Mouse (Mus musculus) intestine, postnatal 0 days (tissue): Measurements from ENCODE around the gene Fbxl15. TPM values are rescaled to one million over a fixed set of nuclear protein-coding genes. Genes with fewer than 3 reads are reported as not detected.

ENCODE experiments used
- ATAC-seq: fragments of 200-750 bp; cut with Nextera tagmentation; 2 replicates; pipeline ENCODE4 v1.8.0; 2017; ENCODE audit warnings: mild to moderate bottlenecking, moderate TSS enrichment, moderate library complexity
- H3K27ac ChIP-seq: fragments of 300-500 bp; sonication (generic); 2 replicates; pipeline ENCODE4 v1.5.1; 2014; ENCODE audit warnings: mild to moderate bottlenecking, low read depth, low read length, moderate library complexity
- H3K27me3 ChIP-seq: fragments of 300-500 bp; sonication (generic); replicated peaks from 2 replicates; pipeline ENCODE4 v1.6.1; 2014; ENCODE audit warnings: low read length, mixed read lengths; ENCODE audit not compliant: control insufficient read depth, insufficient read depth
- H3K36me3 ChIP-seq: fragments of 300-500 bp; sonication (generic); 2 replicates; pipeline ENCODE4 v1.6.1; 2014; ENCODE audit warnings: mild to moderate bottlenecking, moderate library complexity; ENCODE audit not compliant: control insufficient read depth, insufficient read depth
- H3K4me1 ChIP-seq: fragments of 300-500 bp; sonication (generic); replicated peaks from 2 replicates; pipeline ENCODE4 v1.6.1; 2014; ENCODE audit warnings: antibody characterized with exemption, low read length, mixed read lengths; ENCODE audit not compliant: control insufficient read depth, insufficient read depth
- H3K4me2 ChIP-seq: fragments of 300-500 bp; sonication (generic); replicated peaks from 2 replicates; pipeline ENCODE4 v1.6.1; 2014; ENCODE audit warnings: low read depth, mild to moderate bottlenecking, moderate library complexity
- H3K4me3 ChIP-seq: fragments of 300-500 bp; sonication (generic); 2 replicates; pipeline ENCODE4 v1.5.1; 2014; ENCODE audit warnings: low read depth, low read length
- H3K9ac ChIP-seq: fragments of 300-500 bp; sonication (generic); 2 replicates; pipeline ENCODE4 v1.6.1; 2014; ENCODE audit warnings: mild to moderate bottlenecking, low read depth, low read length
- H3K9me3 ChIP-seq: fragments of 300-500 bp; sonication (generic); 2 replicates; pipeline ENCODE4 v1.6.1; 2016; ENCODE audit warnings: mixed run types; ENCODE audit not compliant: control insufficient read depth
- CTCF ChIP-seq: sonication (generic); IDR thresholded peaks from 2 replicates; pipeline ENCODE4 v1.5.1; 2016; ENCODE audit warnings: low read depth, mild to moderate bottlenecking, control low read depth, antibody characterized with exemption, moderate library complexity
- WGBS: fragments of 180-500 bp; shearing (Covaris S2); extraction: QIAGEN DNeasy Blood & Tissue Kit; methylation state at CpG from one replicate; pipeline ENCODE4 v1.1.7; 2014; 5-methylcytosine and 5-hydroxymethylcytosine counted together
- polyA plus RNA-seq: library from polyadenylated mRNA; unstranded; fragments of >200 nt; fragmentation: Nextera tagmentation; extraction: Ambion mirVana; gene quantifications from 2 replicates; pipeline ENCODE4 v1.2.1, GENCODE M21; 2015

The Fbxl15 gene
- polyA plus RNA-seq, 1 experiment from 2014 or later: 22.0 TPM

DNA sequence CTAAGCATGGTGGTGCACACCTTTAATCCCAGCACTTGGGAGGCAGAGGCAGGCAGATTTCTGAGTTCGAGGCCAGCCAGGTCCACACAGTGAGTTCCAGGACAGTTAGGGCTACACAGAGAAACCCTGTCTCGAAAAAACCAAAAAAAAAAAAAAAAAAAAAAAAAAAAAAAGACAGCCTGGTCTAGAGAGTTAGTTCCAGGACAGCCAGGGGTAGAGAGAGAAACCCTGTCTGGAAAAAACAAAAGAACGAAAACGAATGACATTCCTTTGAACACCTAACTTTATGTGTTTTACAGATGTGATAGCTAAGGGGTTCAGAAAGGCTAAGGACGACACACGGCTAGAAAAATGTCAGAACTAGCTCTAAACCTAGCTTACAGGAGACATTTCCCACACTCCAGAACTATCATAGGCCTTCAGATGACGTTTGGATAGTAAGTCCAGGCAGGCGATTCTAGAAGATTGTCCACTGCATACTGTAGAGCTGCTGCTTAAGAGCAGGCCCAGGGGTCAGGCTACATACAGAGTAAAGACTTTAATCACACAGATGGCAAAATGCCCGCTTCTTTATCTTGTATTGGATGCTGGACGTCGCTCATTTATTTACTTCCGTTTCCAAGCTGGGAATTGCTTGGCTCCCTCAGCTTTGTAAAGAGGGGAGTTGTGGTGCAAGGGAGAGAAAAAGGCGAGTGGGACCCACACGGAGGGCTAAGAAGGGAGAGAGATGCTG lies 20.1 kb downstream of the Fbxl15 start:
- no peak for ATAC-seq
- H3K4me2 ChIP-seq: peak overlapping the region; percentile 98
- H3K9me3 ChIP-seq: no peaks in the 10 kb centered on the region
- peak overlapping the region; percentile 62 for H3K9ac ChIP-seq
- H3K27ac ChIP-seq: peak overlapping the region; percentile 51; the same call in 1 of the 2 replicates
- 28% methylated on average over 14 of the region's 14 CpGs for whole genome bisulfite sequencing
- no peaks in the 10 kb centered on the region; the same call in 1 of the 2 replicates for H3K36me3 ChIP-seq
- no peaks in the 10 kb centered on the region for H3K4me1 ChIP-seq
- TF ChIP-seq CTCF: no peak
- no peaks in the 10 kb centered on the region for H3K27me3 ChIP-seq
- peak overlapping the region; percentile 56 for H3K4me3 ChIP-seq

DNA sequence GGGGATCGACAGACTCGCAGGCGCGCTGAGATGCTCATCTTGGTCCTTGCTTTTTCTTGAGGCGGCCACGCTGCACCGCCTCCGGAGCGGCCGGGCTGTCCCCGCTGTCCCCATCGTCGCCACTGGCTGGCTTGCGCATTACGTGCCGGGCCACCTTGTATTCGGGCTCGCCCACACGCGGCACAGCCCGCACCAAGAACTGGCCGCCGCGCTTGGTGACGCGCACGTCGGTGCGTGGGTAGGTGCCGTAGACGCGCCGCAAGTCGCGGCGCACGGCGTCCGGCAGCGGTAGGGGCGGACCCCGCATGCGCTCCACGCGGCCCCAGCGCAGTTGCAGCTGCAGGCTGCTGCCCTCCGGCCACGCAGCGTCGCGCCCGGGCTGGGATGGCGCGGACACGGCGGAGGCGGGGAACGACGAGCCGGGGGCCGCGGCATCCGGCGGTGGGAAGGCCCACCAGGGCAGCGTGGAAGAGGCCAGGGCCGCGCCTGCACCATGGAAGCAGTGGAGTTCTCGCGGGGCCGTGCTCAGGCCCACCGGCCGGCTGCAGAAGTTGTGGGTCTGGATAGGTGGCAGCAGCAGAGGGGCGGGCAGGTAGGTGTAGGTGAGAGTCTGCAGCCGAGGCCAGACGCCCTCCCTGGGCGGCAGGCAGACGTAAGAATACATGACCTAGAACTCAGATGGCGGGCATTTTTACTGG lies 20.9 kb downstream of the Fbxl15 start:
- ATAC-seq: peak; percentile 63
- Histone ChIP-seq H3K36me3 (no peaks in the 10 kb centered on the region; the same call in 1 of the 2 replicates), H3K4me1 (no peaks in the 10 kb centered on the region), H3K27me3 (no peaks in the 10 kb centered on the region), H3K4me3 (peak overlapping the region; percentile 56), H3K4me2 (peak overlapping the region; percentile 98), H3K9me3 (no peaks in the 10 kb centered on the region), H3K27ac (peak overlapping the region; percentile 51; the same call in 1 of the 2 replicates), H3K9ac (peak overlapping the region; percentile 62)
- WGBS: under 1% methylated on average over 73 of the region's 78 CpGs
- peak; percentile 17; the same call in 1 of the 2 replicates for TF ChIP-seq CTCF

DNA sequence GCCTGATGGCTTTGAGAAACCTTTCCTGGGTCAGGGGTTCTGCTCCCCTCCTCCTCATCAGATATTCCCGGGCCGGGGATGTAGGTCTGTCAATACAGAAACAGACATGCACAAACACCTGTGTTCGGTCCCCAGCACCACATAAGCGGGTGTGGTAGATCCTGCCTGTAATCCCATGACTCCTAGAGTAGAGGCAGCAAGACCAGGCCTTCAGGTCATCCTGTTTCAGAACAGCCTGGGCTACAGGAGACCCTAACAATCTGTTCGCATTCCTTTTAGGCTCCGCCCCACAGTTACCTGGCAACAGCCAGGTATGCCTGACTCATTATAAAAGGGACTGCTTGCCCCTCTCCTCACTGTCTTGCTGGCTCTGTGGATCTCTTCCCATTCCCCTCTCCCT lies 21.6 kb downstream of the Fbxl15 start:
- H3K9ac ChIP-seq: no peak overlapping the region
- H3K27me3 ChIP-seq: no peaks in the 10 kb centered on the region
- 31% methylated on average over 6 of the region's 6 CpGs for WGBS
- ATAC-seq: no peak
- no peaks in the 10 kb centered on the region; the same call in 1 of the 2 replicates for H3K36me3 ChIP-seq
- peak overlapping the region; percentile 56 for H3K4me3 ChIP-seq
- no peak for TF ChIP-seq CTCF
- H3K27ac ChIP-seq: no peak overlapping the region
- no peaks in the 10 kb centered on the region for H3K9me3 ChIP-seq
- peak overlapping the region; percentile 98 for H3K4me2 ChIP-seq
- H3K4me1 ChIP-seq: no peaks in the 10 kb centered on the region

DNA sequence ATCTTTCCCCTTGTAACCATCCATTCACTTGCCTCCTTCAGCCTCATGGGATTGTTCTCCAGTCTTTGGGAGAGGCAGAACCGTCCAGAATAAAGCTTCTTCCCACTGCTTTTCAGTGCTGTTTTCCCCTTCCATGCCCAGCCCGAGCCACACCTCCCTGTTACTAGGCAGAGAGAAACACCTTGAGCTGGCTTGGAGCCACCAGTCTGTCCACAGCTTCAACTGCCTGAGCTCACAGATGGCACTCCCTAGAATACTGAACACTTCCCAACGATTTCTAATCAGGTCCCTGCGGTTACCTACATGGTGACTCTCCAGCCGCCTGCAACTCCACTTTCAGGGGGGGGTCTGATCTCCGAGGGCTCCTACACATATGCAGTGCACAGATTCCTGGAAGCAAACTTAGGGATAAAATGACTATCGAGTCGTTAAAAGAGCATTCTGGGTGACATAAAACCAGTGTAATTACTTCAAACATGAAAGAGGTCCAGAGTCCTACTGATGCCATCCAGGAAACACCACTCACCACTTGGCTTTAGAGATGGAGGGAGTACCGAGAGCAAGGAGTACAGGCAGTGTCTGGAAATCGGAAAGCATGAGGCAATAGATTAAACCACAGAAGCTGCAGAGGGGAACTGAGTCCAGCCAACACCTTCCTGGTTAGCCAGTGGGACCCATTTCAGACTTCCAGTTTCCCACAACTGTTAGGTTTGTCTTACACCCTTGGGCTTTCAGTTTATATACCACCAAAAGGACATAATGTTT lies 22.4 kb downstream of the Fbxl15 start, which contains the start of gene 2310034G01Rik:
2310034G01Rik (minus strand) TSS at position 135 of the 765 bp plus-strand sequence.
- WGBS: 32% methylated on average over 10 of the region's 10 CpGs
- H3K9ac ChIP-seq: peak within 1 kb of the TSS; percentile 62
- peak within 1 kb of the TSS; percentile 98 for H3K4me2 ChIP-seq
- TF ChIP-seq CTCF: no peak
- ATAC-seq: peak; percentile 72
- no peaks in the 10 kb centered on the region; the same call in 1 of the 2 replicates for H3K36me3 ChIP-seq
- no peaks in the 10 kb centered on the region for H3K27me3 ChIP-seq
- peak within 1 kb of the TSS; percentile 56 for H3K4me3 ChIP-seq
- peak within 1 kb of the TSS; percentile 51; the same call in 1 of the 2 replicates for H3K27ac ChIP-seq
- H3K9me3 ChIP-seq: no peaks in the 10 kb centered on the region
- H3K4me1 ChIP-seq: no peaks in the 10 kb centered on the region

DNA sequence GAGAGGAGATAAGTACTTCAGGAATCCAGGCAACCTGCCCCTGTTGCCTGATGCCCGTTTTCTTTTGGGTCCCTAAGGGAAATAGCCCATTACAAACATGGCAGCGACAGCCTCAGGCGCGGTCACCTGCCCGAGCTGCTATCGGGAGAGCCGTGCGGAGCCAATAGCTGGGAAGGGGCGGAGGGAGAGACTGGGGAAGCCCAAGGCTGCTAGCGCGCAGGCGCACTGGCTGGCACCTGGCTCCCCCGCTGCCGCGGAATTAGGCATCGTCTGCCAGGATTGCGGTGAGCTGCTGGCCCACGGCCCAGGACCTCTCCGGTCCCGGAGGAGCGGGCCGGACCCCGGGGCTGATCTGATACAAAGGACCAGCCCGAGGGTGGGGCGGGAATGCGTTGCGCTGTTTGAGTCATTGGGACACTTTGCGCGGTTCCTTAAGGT lies 28.7 kb downstream of the Fbxl15 start:
- Histone ChIP-seq H3K4me3 (peak overlapping the region; percentile 64), H3K9me3 (no peaks in the 10 kb centered on the region), H3K27me3 (no peaks in the 10 kb centered on the region), H3K4me2 (peak overlapping the region; percentile 89), H3K27ac (peak overlapping the region; percentile 69), H3K36me3 (no peaks in the 10 kb centered on the region), H3K9ac (peak overlapping the region; percentile 26), H3K4me1 (no peaks in the 10 kb centered on the region)
- under 1% methylated on average over 29 of the region's 29 CpGs for WGBS
- peak; percentile 82 for ATAC-seq
- no peak for TF ChIP-seq CTCF
